In the genomic region with DNA sequence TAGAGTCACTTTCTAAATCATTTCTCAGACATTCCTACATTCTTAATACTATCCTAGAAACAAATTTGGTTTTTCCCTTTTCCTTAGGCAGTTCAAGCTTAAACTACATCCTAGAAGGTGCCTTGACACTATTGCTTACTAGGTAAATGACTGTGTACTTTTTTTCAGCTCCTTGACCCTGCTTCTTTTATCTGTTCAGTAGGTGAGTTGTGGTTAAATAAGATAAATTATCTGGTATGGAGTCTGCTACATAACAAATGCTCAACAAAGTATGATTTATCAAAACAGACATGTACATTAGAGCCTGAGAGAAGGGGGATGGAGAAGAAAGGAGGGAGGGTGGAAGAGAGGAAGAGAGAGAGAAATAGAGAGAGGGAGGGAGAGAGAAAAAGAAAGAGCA, we compare ENCODE assay signal across 18 mouse cellular contexts.
"Had no signal": no experiment of that assay in that cellular context is flagged by ENCODE, and none has a peak within 500 bp of the region (broad histone marks: within the 10 kb centered on the region; RNA-seq: fewer than 3 reads in every experiment).

No protein-coding gene starts in this region.

- ATAC-seq: midbrain, embryonic 16.5 days had no signal

- H3K36me3 ChIP-seq: midbrain, embryonic 10.5 days; midbrain, embryonic 12.5 days; neural tube, embryonic 13.5 days; neural tube, embryonic 15.5 days had no signal

- DNase-seq: lung, postnatal 10 days; lung, postnatal 4 days; midbrain, embryonic 14.5 days; retina, postnatal 1 day; right cerebral cortex, adult 18-20 months; right cerebral cortex, postnatal 25 days; right cerebral cortex, postnatal 4 days; spleen, adult 18-20 months; thymus, adult 18-20 months; thymus, postnatal 14 days; thymus, postnatal 36 days had no signal

- H3K9ac ChIP-seq: lung, embryonic 14.5 days; midbrain, embryonic 12.5 days; neural tube, embryonic 13.5 days; neural tube, embryonic 15.5 days had no signal

- H3K4me1 ChIP-seq: midbrain, embryonic 10.5 days; midbrain, embryonic 12.5 days; neural tube, embryonic 13.5 days; neural tube, embryonic 15.5 days had no signal

- H3K4me3 ChIP-seq: midbrain, embryonic 10.5 days; midbrain, embryonic 12.5 days; myocyte; neural tube, embryonic 13.5 days; neural tube, embryonic 15.5 days had no signal

- H3K27ac ChIP-seq: midbrain, embryonic 10.5 days; midbrain, embryonic 12.5 days; neural tube, embryonic 13.5 days; neural tube, embryonic 15.5 days had no signal

- H3K9me3 ChIP-seq: midbrain, embryonic 10.5 days; midbrain, embryonic 12.5 days; neural tube, embryonic 13.5 days; neural tube, embryonic 15.5 days had no signal

- H3K4me2 ChIP-seq: lung, embryonic 14.5 days; midbrain, embryonic 12.5 days; neural tube, embryonic 13.5 days; neural tube, embryonic 15.5 days had no signal
